Mouse (Mus musculus) kidney, embryonic 15.5 days (tissue): ENCODE measurements at regions not wholly inside any gene's neighbourhood (a gene's known extent, or its start where the extent isn't known, plus 50 kb on each side); places are given as distances from the start of the nearest gene placed in this dataset.

Experiments used
- ATAC-seq: fragments of 200-750 bp; cut with Nextera tagmentation; replicated peaks from 2 replicates; pipeline ENCODE4 v1.8.0; 2017; ENCODE audit warnings: moderate TSS enrichment; ENCODE audit not compliant: low FRiP score
- H3K27ac ChIP-seq: fragments of 300-500 bp; sonication (generic); 2 replicates; pipeline ENCODE4 v1.5.1; 2015; ENCODE audit warnings: mild to moderate bottlenecking, inconsistent platforms
- H3K27me3 ChIP-seq: fragments of 300-500 bp; sonication (generic); 2 replicates; pipeline ENCODE4 v1.6.1; 2015; ENCODE audit warnings: inconsistent platforms
- H3K36me3 ChIP-seq: fragments of 300-500 bp; sonication (generic); 2 replicates; pipeline ENCODE4 v1.6.1; 2015; ENCODE audit warnings: inconsistent platforms
- H3K4me1 ChIP-seq: fragments of 300-500 bp; sonication (generic); 2 replicates; pipeline ENCODE4 v1.6.1; 2015; ENCODE audit warnings: inconsistent platforms
- H3K4me2 ChIP-seq: fragments of 300-500 bp; sonication (generic); 2 replicates; pipeline ENCODE4 v1.6.1; 2015; ENCODE audit warnings: moderate library complexity, mild to moderate bottlenecking, inconsistent platforms
- H3K4me3 ChIP-seq: fragments of 300-500 bp; sonication (generic); replicated peaks from 2 replicates; pipeline ENCODE4 v1.5.1; 2015; ENCODE audit warnings: mild to moderate bottlenecking, inconsistent platforms
- H3K9ac ChIP-seq: fragments of 300-500 bp; sonication (generic); 2 replicates; pipeline ENCODE4 v1.6.1; 2015; ENCODE audit warnings: mild to moderate bottlenecking, inconsistent platforms
- H3K9me3 ChIP-seq: fragments of 300-500 bp; sonication (generic); replicated peaks from 2 replicates; pipeline ENCODE4 v1.6.1; 2016; ENCODE audit warnings: inconsistent platforms
- WGBS: fragments of 180-500 bp; shearing (Covaris S2); methylation state at CpG from one replicate; pipeline ENCODE4 v1.1.7; 2015; ENCODE audit warnings: mixed read lengths; 5-methylcytosine and 5-hydroxymethylcytosine counted together

DNA sequence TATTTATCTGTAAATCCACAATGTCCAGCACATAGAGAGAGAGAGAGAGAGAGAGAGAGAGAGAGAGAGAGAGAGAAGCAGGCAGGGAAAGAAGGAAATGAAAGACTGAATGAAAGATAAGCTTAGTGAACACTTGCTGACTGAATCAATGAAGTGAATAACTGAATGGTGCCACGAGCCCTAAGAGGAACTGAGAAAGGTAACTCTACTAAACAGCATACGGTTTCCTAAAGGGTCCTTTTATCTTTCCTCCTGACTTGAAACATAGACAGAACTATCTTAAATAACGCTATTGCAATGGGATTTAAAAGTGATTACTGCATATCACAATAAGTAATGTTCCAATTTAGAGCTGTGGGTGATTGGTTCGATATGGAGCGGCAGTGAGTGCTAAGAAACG lies 121.0 kb downstream of the Rbm26 start:
- WGBS, result 87% methylated on average over 6 of the region's 6 CpGs
- no peak for ATAC-seq
- H3K36me3 ChIP-seq, result no peaks in the 10 kb centered on the region
- no peak overlapping the region for H3K9ac ChIP-seq
- no peak overlapping the region for H3K4me3 ChIP-seq
- no peak overlapping the region for H3K4me2 ChIP-seq
- H3K27me3 ChIP-seq, result no peaks in the 10 kb centered on the region
- H3K27ac ChIP-seq, result no peak overlapping the region
- H3K4me1 ChIP-seq, result no peaks in the 10 kb centered on the region
- no peaks in the 10 kb centered on the region for H3K9me3 ChIP-seq

DNA sequence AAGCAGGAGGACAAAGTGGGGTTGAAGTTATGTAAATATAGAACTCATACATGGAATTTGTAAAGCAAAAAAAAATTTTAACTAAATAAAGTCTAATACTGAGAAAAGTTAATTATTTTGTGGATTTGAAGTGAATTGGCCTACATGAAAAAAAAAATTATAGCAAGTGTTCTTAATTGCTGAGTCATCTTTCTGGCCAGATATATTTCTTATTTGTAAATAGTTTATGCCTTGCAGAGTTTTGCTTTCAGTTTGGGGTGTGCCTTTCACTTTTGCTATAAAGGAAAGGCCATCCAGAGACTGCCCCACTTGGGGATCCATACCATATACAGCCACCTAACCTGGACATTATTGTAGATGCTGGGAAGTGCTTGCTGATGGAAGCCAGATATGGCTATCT lies 138.3 kb downstream of the Rbm26 start:
- Histone ChIP-seq H3K27ac (no peak overlapping the region), H3K4me1 (no peaks in the 10 kb centered on the region), H3K9ac (no peak overlapping the region), H3K36me3 (no peaks in the 10 kb centered on the region), H3K9me3 (no peaks in the 10 kb centered on the region), H3K27me3 (no peaks in the 10 kb centered on the region), H3K4me2 (no peak overlapping the region), H3K4me3 (no peak overlapping the region)
- ATAC-seq, result no peak

DNA sequence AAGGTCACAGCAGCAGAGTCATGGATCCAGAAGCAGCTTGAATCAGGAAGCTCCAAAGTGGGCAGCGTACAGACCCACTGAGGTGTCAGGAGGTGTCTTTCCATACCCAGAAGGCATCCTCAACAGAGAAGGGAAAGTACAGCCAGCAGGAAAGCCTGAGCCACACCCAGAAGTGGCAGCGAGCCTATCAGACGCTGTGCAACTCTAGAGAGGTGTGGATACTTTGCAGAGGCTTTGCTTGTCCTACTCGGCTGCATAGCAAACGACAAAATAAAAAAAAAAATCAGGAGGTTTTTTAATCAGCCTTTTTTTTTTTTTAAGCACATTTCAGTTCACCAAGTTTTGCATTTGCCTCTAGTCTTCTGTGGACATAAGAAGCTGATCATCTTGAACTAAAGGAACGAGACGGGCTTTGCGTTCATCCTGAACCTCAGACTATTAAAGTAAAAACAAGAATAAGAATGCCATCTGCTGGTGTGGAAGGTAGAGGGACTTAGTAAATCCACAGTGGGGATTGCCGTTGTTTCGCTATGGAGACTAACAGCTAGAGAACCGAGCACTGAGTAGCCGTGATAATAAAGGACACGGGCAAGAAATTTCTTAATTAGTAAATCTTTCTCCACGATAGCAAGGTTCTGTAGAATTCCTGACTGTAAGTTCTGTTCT lies 142.3 kb downstream of the Rbm26 start:
- H3K4me2 ChIP-seq, result peak overlapping the region; percentile 45
- peak overlapping the region; percentile 11 for H3K4me3 ChIP-seq
- peak; percentile 69; the same call in 1 of the 2 replicates for ATAC-seq
- H3K36me3 ChIP-seq, result no peaks in the 10 kb centered on the region
- H3K27ac ChIP-seq, result no peak overlapping the region
- no peaks in the 10 kb centered on the region for H3K27me3 ChIP-seq
- H3K4me1 ChIP-seq, result no peaks in the 10 kb centered on the region
- WGBS, result 32% methylated on average over 14 of the region's 14 CpGs
- no peak overlapping the region for H3K9ac ChIP-seq
- H3K9me3 ChIP-seq, result no peaks in the 10 kb centered on the region

DNA sequence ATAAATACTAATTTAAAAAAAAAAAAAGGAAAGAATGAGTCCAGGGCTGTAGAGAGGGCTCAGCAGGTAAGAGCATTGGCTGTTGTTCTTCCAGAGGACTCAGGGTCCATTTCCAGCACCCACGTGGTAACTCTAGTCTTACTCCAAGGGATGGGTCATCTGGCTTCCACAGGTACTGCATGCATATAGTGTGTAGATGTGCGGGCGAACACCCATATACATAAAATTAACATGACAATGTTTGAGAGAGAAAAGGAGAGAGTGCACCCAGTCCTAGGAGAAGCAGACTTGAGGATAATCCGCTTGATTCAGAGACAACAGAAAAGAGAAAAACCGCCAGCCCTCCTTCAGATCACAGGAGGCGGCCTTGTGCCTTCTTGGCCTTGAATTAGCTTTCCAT lies 157.2 kb downstream of the Rbm26 start:
- Histone ChIP-seq H3K4me2 (no peak overlapping the region), H3K4me3 (no peak overlapping the region), H3K27me3 (no peaks in the 10 kb centered on the region), H3K36me3 (no peaks in the 10 kb centered on the region), H3K9ac (no peak overlapping the region), H3K9me3 (no peaks in the 10 kb centered on the region), H3K27ac (no peak overlapping the region), H3K4me1 (peaks cover 9% of the 10 kb centered on the region)
- no peak for ATAC-seq
- 77% methylated on average over 6 of the region's 6 CpGs for WGBS

DNA sequence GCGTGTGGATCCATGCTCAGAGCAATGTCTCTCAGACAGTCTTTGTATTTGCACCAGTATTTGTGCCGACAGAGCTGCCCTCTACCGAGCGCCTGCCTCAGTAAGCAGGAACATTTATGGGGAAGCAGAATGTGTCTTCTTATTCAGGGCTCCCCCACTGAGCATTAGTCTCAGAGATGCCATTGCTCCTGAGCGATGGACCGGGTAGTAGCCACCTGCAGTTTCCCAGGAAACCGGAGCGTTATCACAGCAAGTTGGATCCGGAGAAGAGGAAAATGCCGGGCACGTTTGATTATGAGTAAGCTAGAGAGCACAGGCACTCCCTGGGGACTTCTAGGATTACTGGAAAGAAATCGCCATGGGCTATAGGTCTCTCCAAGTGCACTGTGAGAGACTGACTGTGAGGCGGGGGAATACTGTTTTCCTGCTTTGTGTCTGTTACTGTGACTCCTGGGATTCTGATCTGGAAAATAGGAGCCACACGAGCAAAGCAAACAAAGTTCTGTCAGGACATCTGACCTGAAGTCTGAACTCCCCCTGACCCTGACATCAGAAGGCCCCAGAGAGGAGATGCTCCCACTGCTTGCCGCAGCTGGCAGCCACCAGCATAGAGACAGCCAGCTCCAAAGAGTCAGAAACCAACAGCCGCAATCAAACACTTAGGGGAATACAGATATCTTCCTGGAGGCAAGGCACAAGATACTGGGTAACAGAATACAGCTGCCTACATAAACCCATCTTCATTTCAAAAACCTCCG lies 160.9 kb downstream of the Rbm26 start:
- ATAC-seq, result peak; percentile 77
- 22% methylated on average over 17 of the region's 17 CpGs for WGBS
- Histone ChIP-seq H3K27ac (no peak overlapping the region), H3K4me2 (peak overlapping the region; percentile 34), H3K9me3 (no peaks in the 10 kb centered on the region), H3K27me3 (no peaks in the 10 kb centered on the region), H3K9ac (no peak overlapping the region), H3K4me3 (no peak overlapping the region), H3K4me1 (peaks cover 6% of the 10 kb centered on the region; the same call in 1 of the 2 replicates), H3K36me3 (no peaks in the 10 kb centered on the region)

DNA sequence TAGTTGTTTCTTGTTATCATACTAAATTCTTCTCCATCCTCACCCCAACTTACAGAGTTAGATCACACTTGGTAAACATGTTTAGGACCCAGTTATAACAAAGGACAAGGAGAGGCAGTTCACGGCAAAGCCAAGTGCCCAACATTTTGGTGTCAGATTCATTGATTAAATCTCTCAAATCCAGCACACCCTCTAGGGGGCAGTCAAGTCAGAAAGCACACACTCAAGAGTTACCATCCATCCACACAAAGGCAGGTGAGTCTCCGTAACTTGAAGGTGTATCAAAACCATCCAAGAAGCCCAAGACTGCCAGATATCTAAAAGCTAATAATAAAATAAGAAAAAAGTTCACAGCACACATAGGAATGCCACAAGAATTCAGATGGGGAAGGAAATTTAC lies 161.8 kb downstream of the Rbm26 start:
- ATAC-seq, result no peak
- H3K36me3 ChIP-seq, result no peaks in the 10 kb centered on the region
- WGBS, result 85% methylated on average over 2 of the region's 2 CpGs
- peaks cover 6% of the 10 kb centered on the region; the same call in 1 of the 2 replicates for H3K4me1 ChIP-seq
- no peak overlapping the region for H3K4me3 ChIP-seq
- H3K9ac ChIP-seq, result no peak overlapping the region
- H3K9me3 ChIP-seq, result no peaks in the 10 kb centered on the region
- H3K4me2 ChIP-seq, result no peak overlapping the region
- no peaks in the 10 kb centered on the region for H3K27me3 ChIP-seq
- no peak overlapping the region for H3K27ac ChIP-seq

DNA sequence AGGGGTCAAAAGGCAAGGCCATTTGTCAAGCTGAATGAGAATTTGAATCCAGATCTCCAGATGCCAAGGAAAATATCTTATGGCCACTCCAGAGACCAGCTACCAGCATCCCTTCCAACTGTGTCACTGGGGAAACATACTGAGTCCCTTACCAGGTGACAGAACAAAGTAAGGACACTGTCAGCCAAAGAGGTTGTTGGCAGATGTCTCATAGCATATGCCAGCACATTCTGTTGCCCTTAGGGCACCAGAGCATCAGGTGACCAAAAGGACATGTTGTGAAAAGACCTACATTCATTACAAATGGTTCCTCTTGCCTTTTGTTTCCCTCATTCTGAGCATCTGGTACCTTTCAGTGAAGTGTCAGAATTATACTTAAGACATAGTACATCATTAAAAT lies 166.4 kb downstream of the Rbm26 start:
- ATAC-seq, result no peak
- H3K4me3 ChIP-seq, result no peak overlapping the region

DNA sequence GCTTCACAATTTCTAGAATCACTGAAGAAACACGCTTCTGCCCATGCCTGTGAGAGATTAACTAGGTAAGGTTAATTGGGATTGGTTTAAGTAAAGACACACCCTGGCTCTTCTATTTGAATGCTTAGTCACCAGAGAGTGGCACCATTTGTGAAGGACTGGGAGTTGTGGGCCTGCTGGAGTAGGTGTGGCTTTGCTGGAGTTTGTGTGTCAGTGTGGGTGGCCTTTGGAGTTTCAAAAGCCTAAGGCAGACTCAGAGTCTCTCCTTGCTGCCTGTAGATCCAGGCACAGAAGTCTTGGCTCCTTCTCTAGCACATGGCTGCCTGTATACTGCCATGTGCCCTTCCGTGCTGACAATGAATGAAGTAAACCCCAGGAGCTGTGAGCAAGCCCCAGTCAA lies 168.8 kb downstream of the Rbm26 start:
- Histone ChIP-seq H3K4me2 (no peak overlapping the region), H3K4me3 (no peak overlapping the region), H3K9me3 (no peaks in the 10 kb centered on the region), H3K4me1 (no peaks in the 10 kb centered on the region), H3K27me3 (no peaks in the 10 kb centered on the region), H3K27ac (no peak overlapping the region), H3K36me3 (no peaks in the 10 kb centered on the region), H3K9ac (no peak overlapping the region)
- WGBS, result 86% methylated on average over 2 of the region's 2 CpGs
- no peak for ATAC-seq

More for the DNA sequence above, 166.4 kb downstream of the Rbm26 start:
- Histone ChIP-seq H3K9me3 (no peaks in the 10 kb centered on the region), H3K4me1 (no peaks in the 10 kb centered on the region), H3K36me3 (no peaks in the 10 kb centered on the region), H3K27me3 (no peaks in the 10 kb centered on the region), H3K27ac (no peak overlapping the region), H3K9ac (no peak overlapping the region), H3K4me2 (no peak overlapping the region)

DNA sequence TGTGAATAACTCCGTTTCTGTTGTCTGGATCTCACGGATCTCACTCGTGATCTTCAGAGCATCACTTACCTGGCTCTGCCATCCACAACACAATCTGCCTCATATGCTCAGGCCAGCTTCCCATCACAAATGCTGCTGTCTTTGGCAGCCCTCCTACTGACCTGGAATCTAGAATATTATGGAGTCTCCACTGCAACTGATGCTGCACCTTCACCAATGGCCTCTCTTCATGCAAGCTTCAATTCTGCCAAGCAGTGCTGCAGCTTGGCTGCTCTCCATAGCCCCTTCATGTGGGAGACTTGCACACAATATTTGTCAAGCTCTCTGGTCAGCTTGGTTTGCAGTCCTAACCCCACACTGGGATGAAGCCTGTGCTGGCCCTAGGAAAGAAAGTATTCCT lies 183.1 kb downstream of the Rbm26 start:
- ATAC-seq, result no peak
- Histone ChIP-seq H3K27me3 (no peaks in the 10 kb centered on the region), H3K4me1 (no peaks in the 10 kb centered on the region), H3K27ac (no peak overlapping the region), H3K4me2 (no peak overlapping the region), H3K4me3 (no peak overlapping the region), H3K9ac (no peak overlapping the region), H3K9me3 (no peaks in the 10 kb centered on the region), H3K36me3 (no peaks in the 10 kb centered on the region)
- WGBS, result 95% methylated on average over 3 of the region's 3 CpGs

DNA sequence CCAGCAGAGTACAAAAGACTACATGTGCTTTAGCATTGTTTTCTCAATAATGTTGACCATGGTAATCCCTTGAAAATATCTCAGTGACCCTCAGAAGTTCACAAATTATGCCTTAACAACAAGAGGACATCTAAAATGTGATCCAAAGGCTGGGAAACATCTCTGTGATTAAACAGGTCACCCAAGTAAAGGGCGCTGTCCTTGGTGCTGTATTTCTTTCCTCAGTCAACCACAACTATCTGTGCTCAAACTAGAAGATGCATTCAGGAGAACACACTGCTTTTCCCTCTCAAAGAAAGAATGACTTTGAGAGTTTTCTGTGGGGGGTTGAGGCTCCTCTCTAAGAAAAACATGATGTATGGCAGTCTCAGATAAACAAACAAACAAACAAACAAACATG lies 211.1 kb downstream of the Rbm26 start:
- no peak for ATAC-seq
- Histone ChIP-seq H3K27me3 (no peaks in the 10 kb centered on the region), H3K27ac (no peak overlapping the region), H3K36me3 (no peaks in the 10 kb centered on the region), H3K9ac (no peak overlapping the region), H3K4me3 (no peak overlapping the region), H3K9me3 (no peaks in the 10 kb centered on the region), H3K4me2 (no peak overlapping the region), H3K4me1 (no peaks in the 10 kb centered on the region)
- WGBS, result 58% methylated on average over 1 of the region's 1 CpGs

DNA sequence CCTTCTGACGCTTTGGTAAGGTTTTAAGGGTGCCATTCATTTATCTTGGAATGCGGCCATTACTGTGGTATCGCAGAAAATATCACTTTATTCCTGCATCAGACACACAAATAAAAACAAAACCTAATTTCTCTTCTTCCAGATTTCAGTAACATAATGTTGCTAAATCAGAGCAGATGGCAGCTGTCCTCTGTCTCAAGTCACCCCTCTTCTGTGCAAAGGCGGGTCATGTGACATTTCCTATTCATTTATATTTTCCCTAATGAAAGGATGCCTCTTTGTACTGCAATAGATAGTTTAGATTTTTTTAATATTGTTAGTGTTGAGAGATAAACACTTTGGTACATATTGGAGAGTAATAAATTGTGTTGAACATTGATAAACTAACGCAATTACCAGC lies 233.7 kb downstream of the Rbm26 start:
- Histone ChIP-seq H3K4me1 (no peaks in the 10 kb centered on the region), H3K9me3 (no peaks in the 10 kb centered on the region), H3K27me3 (no peaks in the 10 kb centered on the region), H3K4me3 (no peak overlapping the region), H3K27ac (no peak overlapping the region), H3K9ac (no peak overlapping the region), H3K4me2 (no peak overlapping the region), H3K36me3 (no peaks in the 10 kb centered on the region)
- 81% methylated on average over 5 of the region's 5 CpGs for WGBS
- ATAC-seq, result no peak

DNA sequence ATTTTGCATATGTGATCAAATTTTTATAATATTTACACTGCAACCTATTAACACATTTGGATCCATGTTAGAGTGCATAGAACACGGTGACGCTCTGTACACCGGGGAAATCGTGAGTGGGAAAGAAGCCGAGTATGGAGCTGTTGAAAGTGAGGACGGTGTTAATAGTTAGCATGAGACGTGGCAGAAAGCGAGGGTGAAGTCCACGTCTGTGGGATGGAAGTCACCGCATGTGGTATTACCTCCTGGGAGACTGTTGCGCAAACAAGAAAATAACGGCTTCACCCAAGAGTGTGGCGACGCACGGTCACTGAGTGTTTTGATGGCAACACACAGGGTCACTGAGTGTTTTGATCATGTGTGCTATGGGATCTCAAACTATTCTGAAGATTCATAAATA lies 237.2 kb downstream of the Rbm26 start:
- no peak overlapping the region for H3K4me3 ChIP-seq
- H3K4me1 ChIP-seq, result no peaks in the 10 kb centered on the region
- no peak overlapping the region for H3K9ac ChIP-seq
- 88% methylated on average over 15 of the region's 15 CpGs for WGBS
- H3K4me2 ChIP-seq, result no peak overlapping the region
- H3K36me3 ChIP-seq, result no peaks in the 10 kb centered on the region
- H3K9me3 ChIP-seq, result no peaks in the 10 kb centered on the region
- H3K27ac ChIP-seq, result no peak overlapping the region
- no peaks in the 10 kb centered on the region for H3K27me3 ChIP-seq
- ATAC-seq, result no peak
